Mouse (Mus musculus) heart, adult 2 months (tissue): ENCODE data around the gene Dab1.

ENCODE experiments used
- CTCF ChIP-seq: fragments of 200-600 bp; IDR thresholded peaks from 2 replicates; pipeline ENCODE4 v1.8.1; 2022; ENCODE audit warnings: antibody characterized with exemption, mild to moderate bottlenecking, moderate library complexity
- EP300 ChIP-seq: fragments of 200-500 bp; IDR thresholded peaks from 2 replicates; pipeline ENCODE4 v1.6.1; 2011; ENCODE audit warnings: low read depth, low read length, control low read depth; ENCODE audit not compliant: insufficient read depth
- POLR2A ChIP-seq: fragments of 200-500 bp; IDR thresholded peaks from 2 replicates; pipeline ENCODE4 v1.6.1; 2011; ENCODE audit warnings: mild to moderate bottlenecking, low read depth, low read length, control low read depth; ENCODE audit not compliant: insufficient read depth

GRCm38 (mm10) chr4:104452587-104452986, 833.4 kb downstream of the Dab1 start:
- no peak for TF ChIP-seq CTCF
- TF ChIP-seq POLR2A = no peak
- TF ChIP-seq EP300 = no peak
